Mouse (Mus musculus) hindbrain, embryonic 13.5 days (tissue): ENCODE data around the gene Hspa5. TPM values are rescaled to one million over a fixed set of nuclear protein-coding genes. Genes with fewer than 3 reads are reported as not detected.

Experiments used
- ATAC-seq: fragments of 200-750 bp; cut with Nextera tagmentation; 2 replicates; pipeline ENCODE4 v1.8.0; 2017; ENCODE audit warnings: moderate TSS enrichment; ENCODE audit not compliant: low FRiP score
- H3K27ac ChIP-seq: fragments of 300-500 bp; sonication (generic); 2 replicates; pipeline ENCODE4 v1.5.1; 2015; ENCODE audit warnings: inconsistent platforms, mild to moderate bottlenecking, moderate library complexity
- H3K27me3 ChIP-seq: fragments of 300-500 bp; sonication (generic); 2 replicates; pipeline ENCODE4 v1.6.1; 2015; ENCODE audit warnings: mild to moderate bottlenecking, inconsistent platforms
- H3K36me3 ChIP-seq: fragments of 300-500 bp; sonication (generic); 2 replicates; pipeline ENCODE4 v1.6.1; 2015; ENCODE audit warnings: mild to moderate bottlenecking, inconsistent platforms
- H3K4me1 ChIP-seq: fragments of 300-500 bp; sonication (generic); replicated peaks from 2 replicates; pipeline ENCODE4 v1.6.1; 2015; ENCODE audit warnings: inconsistent platforms
- H3K4me2 ChIP-seq: fragments of 300-500 bp; sonication (generic); 2 replicates; pipeline ENCODE4 v1.6.1; 2015; ENCODE audit warnings: inconsistent platforms, mild to moderate bottlenecking, moderate library complexity
- H3K4me3 ChIP-seq: fragments of 300-500 bp; sonication (generic); 2 replicates; pipeline ENCODE4 v1.5.1; 2015; ENCODE audit warnings: mild to moderate bottlenecking, inconsistent platforms
- H3K9ac ChIP-seq: fragments of 300-500 bp; sonication (generic); 2 replicates; pipeline ENCODE4 v1.6.1; 2015; ENCODE audit warnings: mild to moderate bottlenecking, inconsistent platforms
- H3K9me3 ChIP-seq: fragments of 300-500 bp; sonication (generic); 2 replicates; pipeline ENCODE4 v1.6.1; 2016; ENCODE audit warnings: inconsistent platforms
- WGBS: fragments of 180-500 bp; shearing (Covaris S2); methylation state at CpG from one replicate; pipeline ENCODE4 v1.1.7; 2015; 5-methylcytosine and 5-hydroxymethylcytosine counted together
- polyA plus RNA-seq: library from polyadenylated mRNA; unstranded; fragments of >200 nt; fragmentation: Nextera tagmentation; extraction: Ambion mirVana; gene quantifications from 2 replicates; pipeline ENCODE4 v1.2.1, GENCODE M21; 2015

Gene Hspa5
- polyA plus RNA-seq, result 438 and 458 TPM in 2 replicates

DNA sequence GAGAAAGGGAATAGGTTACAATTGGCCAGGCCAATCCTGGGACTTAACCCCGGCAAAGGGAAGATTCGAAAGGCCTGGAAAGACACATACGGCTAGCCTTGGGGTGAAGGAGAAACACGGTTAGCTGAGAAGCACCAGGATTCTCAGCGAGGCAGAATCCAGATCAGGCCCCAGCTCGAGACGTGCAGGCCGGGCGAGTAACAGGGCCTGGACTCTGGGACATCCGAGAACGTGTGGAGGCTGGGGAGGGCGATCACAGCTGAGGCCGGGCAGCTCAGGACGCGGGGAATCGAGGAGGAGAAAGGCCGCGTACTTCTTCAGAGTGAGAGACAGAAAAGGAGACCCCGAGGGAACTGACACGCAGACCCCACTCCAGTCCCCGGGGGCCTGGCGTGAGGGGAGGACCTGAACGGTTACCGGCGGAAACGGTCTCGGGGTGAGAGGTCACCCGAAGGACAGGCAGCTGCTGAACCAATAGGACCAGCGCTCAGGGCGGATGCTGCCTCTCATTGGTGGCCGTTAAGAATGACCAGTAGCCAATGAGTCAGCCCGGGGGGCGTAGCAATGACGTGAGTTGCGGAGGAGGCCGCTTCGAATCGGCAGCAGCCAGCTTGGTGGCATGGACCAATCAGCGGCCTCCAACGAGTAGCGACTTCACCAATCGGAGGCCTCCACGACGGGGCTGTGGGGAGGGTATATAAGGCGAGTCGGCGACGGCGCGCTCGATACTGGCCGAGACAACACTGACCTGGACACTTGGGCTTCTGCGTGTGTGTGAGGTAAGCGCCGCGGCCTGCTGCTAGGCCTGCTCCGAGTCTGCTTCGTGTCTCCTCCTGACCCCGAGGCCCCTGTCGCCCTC, at the start of gene Hspa5:
TSS of gene Hspa5 (plus strand) at position 603 of the 859 bp plus-strand sequence.
- H3K4me1 ChIP-seq, result peaks cover 48% of the 10 kb centered on the region

DNA sequence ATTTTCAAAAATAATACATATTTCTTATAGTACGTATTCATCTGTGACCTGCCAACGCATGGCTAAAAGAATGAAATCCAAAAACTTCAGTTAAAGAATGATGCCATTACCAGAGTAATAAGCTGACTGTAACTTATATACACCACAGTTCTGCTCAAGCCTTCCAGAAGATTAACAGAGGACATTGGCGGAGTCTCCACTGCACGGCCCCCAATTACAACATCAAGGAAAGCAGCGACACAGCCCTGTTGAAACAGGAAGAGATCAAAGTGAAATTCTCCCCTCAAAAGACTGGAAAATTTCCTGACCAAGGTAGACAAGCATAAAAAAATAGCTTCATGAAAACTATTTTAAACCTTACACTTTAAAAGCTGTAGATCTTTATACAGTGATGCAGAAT, 46.5 kb upstream of the Hspa5 start:
- Histone ChIP-seq H3K4me2 (no peak overlapping the region), H3K36me3 (peaks cover 70% of the 10 kb centered on the region), H3K27ac (no peak overlapping the region), H3K9ac (no peak overlapping the region), H3K4me1 (no peaks in the 10 kb centered on the region), H3K4me3 (no peak overlapping the region), H3K27me3 (no peaks in the 10 kb centered on the region), H3K9me3 (no peaks in the 10 kb centered on the region)
- no peak for ATAC-seq
- WGBS, result 94% methylated on average over 5 of the region's 5 CpGs

More for the DNA sequence above, at the start of gene Hspa5:
- H3K4me3 ChIP-seq, result peak within 1 kb of the TSS; percentile 96
- peak within 1 kb of the TSS; percentile 97 for H3K27ac ChIP-seq
- peak within 1 kb of the TSS; percentile 96 for H3K9ac ChIP-seq
- no peaks in the 10 kb centered on the region for H3K9me3 ChIP-seq
- H3K4me2 ChIP-seq, result peak within 1 kb of the TSS; percentile 76
- no peaks in the 10 kb centered on the region for H3K27me3 ChIP-seq
- under 1% methylated on average over 60 of the region's 60 CpGs for WGBS
- H3K36me3 ChIP-seq, result peaks cover 32% of the 10 kb centered on the region
- ATAC-seq, result peak; percentile 99

DNA sequence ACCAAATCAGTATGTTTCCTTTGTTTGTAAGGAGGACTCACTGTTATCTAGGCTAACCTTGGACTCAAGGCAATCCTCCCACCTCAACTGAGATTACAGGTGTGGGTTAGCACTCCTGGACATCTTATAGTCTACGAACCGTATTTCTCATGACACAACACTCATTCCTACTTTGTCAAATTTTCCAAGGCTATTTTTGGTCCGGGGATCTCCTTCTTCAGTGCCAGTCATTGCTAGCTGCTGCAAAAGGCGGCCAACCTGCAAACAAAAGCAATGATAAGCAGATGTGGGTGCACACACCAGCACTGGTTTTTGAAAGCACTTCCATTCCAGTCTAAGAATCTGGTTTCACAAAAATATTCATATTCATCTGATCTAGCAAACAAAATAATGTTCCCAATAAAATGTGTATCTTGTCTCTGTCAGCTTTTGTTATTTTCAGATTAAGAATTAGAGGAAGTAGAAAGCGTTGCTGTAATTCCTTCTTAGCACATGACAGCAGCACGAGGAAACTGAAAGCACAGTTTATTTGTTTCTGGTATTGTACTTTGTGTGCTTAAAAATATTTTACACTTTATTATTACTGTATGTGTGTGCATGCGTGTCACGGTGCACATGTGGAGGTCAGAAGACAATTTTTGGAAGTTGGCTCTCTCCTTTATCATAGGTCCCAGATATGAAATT, 44.6 kb upstream of the Hspa5 start:
- no peak overlapping the region for H3K9ac ChIP-seq
- ATAC-seq, result no peak
- H3K9me3 ChIP-seq, result no peaks in the 10 kb centered on the region
- 96% methylated on average over 8 of the region's 8 CpGs for WGBS
- H3K4me1 ChIP-seq, result no peaks in the 10 kb centered on the region
- H3K27me3 ChIP-seq, result no peaks in the 10 kb centered on the region
- no peak overlapping the region for H3K27ac ChIP-seq
- no peak overlapping the region for H3K4me2 ChIP-seq
- H3K36me3 ChIP-seq, result peaks cover 57% of the 10 kb centered on the region
- H3K4me3 ChIP-seq, result no peak overlapping the region

DNA sequence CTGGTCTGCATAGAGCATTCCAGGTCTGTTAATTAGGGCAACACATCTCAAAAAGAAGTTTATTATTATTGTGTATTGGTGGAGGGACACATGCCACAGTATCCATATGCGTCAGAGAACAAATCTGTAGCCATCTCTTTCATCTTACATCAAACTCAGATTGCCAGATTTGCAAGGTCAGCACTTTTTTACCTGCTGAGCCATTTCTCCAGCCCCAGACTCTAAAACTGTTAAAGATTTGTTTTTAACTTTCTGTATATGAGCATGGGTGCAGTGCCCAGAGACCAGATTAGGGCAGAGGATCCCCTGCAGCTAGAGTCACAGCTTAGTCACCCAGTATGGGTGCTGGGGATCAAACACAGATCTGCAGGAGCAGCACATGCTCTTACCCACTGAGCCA, 35.1 kb upstream of the Hspa5 start:
- H3K36me3 ChIP-seq, result peaks cover 4% of the 10 kb centered on the region; the same call in 1 of the 2 replicates
- H3K27me3 ChIP-seq, result no peaks in the 10 kb centered on the region
- ATAC-seq, result no peak
- H3K27ac ChIP-seq, result no peak overlapping the region
- no peaks in the 10 kb centered on the region for H3K9me3 ChIP-seq
- no peak overlapping the region for H3K4me2 ChIP-seq
- H3K4me1 ChIP-seq, result no peaks in the 10 kb centered on the region
- no peak overlapping the region for H3K9ac ChIP-seq
- no peak overlapping the region for H3K4me3 ChIP-seq
- 83% methylated on average over 1 of the region's 1 CpGs for WGBS

DNA sequence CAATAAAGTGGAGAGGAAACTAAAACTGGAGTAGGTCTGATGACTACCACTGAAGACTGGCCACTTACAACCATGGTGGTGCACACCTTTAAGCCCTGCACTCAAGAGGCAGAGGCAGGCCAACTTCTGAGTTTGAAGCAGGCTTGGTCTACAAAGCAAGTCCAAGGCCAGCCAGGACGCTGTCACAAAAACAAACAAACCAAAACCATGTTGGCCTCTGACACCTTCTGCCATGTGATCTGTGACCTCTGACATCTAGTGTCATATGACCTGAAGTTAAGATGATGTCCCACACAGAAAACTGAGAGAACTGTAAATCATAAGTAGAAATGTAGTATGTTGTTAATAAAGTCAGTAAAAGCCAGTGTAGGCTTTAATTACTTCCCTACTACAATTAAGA, 33.9 kb upstream of the Hspa5 start:
- Histone ChIP-seq H3K4me2 (no peak overlapping the region), H3K9me3 (no peaks in the 10 kb centered on the region), H3K27ac (no peak overlapping the region), H3K4me3 (no peak overlapping the region), H3K9ac (no peak overlapping the region), H3K27me3 (no peaks in the 10 kb centered on the region), H3K4me1 (no peaks in the 10 kb centered on the region), H3K36me3 (peaks cover 11% of the 10 kb centered on the region)
- no peak for ATAC-seq
- whole genome bisulfite sequencing, result 69% methylated on average over 1 of the region's 1 CpGs

DNA sequence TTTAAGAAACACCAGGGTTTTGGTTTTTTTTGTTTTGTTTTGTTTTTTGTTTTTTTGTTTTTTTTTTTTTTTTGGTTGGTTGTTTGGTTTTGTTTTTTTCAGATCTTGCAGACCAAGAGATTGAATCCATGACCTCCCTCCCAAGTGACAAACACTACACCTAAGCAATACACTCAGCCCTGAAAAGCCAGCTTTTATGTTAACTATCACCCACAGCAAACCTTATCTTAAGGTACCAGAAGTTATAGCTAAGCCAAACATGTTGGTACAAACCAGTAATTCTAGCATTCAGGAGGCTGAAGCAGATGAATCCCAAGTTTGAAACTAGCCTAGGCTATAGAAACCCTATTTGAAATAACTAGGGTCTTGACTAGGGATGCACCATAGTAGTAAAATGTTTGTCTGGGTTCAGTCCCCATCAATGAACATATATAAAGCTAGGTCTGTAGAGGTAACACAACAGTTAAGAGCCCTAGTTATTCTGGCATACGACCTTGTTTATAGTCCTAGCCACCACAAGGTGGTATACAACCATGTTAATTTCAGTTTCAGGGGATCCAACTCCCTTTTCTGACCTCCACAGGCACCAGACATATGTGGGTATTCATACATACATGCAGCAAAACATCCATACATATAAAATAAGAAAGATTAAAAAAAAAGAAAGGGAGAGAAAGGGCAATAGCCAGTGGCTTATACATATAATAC, 31.9 kb upstream of the Hspa5 start:
- peaks cover 15% of the 10 kb centered on the region for H3K36me3 ChIP-seq
- ATAC-seq, result no peak
- H3K4me1 ChIP-seq, result no peaks in the 10 kb centered on the region
- H3K9ac ChIP-seq, result no peak overlapping the region
- no peaks in the 10 kb centered on the region for H3K27me3 ChIP-seq
- H3K4me3 ChIP-seq, result no peak overlapping the region
- H3K27ac ChIP-seq, result no peak overlapping the region
- 96% methylated on average over 1 of the region's 1 CpGs for WGBS
- H3K9me3 ChIP-seq, result no peaks in the 10 kb centered on the region
- no peak overlapping the region for H3K4me2 ChIP-seq

DNA sequence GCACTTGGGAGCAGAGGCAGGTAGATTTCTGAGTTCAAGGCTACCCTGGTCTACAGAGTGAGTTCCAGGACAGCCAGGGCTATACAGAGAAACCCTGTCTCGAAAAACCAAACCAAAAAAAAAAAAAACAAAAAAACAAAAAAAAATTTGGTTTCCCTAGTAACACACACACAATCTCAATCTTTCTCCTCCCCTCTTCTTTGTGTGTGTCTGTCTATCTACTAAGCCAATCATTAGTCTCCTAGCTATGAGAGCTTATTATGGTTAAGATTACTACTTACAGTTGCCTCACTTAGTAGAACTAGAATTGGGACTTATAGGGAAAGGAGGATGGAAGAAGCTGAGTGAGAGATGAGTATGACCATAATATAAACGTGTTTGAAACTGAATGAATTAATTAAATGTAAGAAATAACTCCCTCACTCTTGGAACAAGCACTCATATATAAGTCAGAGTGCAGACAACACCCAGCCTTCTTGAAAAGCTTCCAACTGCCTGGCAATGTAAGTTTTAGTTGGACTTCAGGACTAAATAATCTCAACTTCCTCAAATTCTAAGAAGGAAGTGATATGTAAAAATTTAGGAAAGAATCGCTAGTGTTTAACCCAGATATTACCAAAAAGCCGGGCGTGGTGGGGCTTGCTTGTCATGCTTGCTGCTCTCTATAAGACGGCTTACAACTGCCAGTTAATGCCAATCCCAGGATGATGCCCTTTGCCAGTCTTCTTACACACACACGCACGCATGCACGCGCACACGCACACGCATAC, 30.2 kb upstream of the Hspa5 start:
- H3K4me3 ChIP-seq, result no peak overlapping the region
- H3K4me1 ChIP-seq, result no peaks in the 10 kb centered on the region
- no peak for ATAC-seq
- no peak overlapping the region for H3K9ac ChIP-seq
- no peaks in the 10 kb centered on the region for H3K9me3 ChIP-seq
- WGBS, result 93% methylated on average over 12 of the region's 12 CpGs
- no peak overlapping the region for H3K4me2 ChIP-seq
- H3K36me3 ChIP-seq, result peaks cover 17% of the 10 kb centered on the region
- H3K27me3 ChIP-seq, result no peaks in the 10 kb centered on the region
- H3K27ac ChIP-seq, result no peak overlapping the region

DNA sequence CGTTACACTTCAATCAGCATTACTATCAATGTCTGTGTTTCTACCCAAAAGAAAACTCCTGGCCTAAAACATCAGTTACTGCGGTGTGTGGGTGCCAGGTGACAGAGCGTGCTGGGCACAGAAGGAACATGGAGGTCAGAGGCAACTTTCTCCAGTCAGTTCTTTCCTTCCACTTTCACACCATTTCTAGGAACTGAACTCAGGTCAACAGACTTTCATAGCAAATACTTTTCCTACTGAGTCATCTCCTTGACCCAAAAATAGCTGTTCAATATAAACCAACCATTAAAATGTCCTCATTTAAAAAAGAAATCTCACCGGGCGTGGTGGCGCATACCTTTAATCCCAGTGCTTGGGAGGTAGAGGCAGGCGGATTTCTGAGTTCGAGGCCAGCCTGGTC, 29.1 kb upstream of the Hspa5 start:
- Histone ChIP-seq H3K4me1 (no peaks in the 10 kb centered on the region), H3K9me3 (no peaks in the 10 kb centered on the region), H3K4me2 (no peak overlapping the region), H3K4me3 (no peak overlapping the region), H3K9ac (no peak overlapping the region), H3K36me3 (peaks cover 17% of the 10 kb centered on the region), H3K27me3 (no peaks in the 10 kb centered on the region), H3K27ac (no peak overlapping the region)
- ATAC-seq, result no peak
- 95% methylated on average over 8 of the region's 8 CpGs for WGBS

DNA sequence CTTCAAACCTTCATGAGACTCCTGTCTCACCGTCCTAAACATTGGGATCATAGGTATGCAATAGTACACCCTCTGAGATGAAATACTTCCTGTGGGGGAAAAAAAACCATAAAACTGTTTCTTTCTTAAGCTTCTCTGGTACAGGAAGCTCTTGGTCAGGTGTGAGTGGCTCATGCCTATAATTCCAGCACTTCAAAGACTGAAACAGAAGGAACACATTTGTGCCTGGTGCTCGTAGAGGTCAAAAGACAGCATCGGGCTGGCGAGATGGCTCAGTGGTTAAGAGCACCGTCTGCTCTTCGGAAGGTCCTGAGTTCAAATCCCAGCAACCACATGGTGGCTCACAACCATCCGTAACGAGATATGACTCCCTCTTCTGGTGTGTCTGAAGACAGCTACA, 27.3 kb upstream of the Hspa5 start:
- no peak for ATAC-seq
- 92% methylated on average over 8 of the region's 8 CpGs for WGBS
- H3K4me1 ChIP-seq, result no peaks in the 10 kb centered on the region
- H3K9ac ChIP-seq, result no peak overlapping the region
- H3K9me3 ChIP-seq, result no peaks in the 10 kb centered on the region
- peaks cover 17% of the 10 kb centered on the region for H3K36me3 ChIP-seq
- H3K4me2 ChIP-seq, result no peak overlapping the region
- no peaks in the 10 kb centered on the region for H3K27me3 ChIP-seq
- no peak overlapping the region for H3K4me3 ChIP-seq
- no peak overlapping the region for H3K27ac ChIP-seq

DNA sequence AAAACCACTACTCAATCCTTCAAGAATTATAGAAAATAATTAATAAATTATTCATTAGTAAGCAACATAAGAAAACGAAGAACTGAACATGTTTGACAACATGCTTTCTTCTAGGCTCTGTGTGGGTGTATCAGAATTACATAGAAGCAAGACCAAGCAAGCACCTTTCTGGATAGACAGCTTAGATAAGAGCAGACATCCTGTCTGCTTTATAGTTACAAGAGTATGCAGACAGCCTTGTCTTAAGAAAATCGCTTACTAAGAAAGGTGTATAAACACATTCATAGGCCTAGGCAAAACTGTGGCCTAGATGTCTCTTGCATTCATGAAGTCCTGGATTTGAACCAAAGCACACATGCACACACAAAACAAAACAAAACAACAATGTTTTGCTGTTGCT, 26.1 kb upstream of the Hspa5 start:
- H3K27me3 ChIP-seq, result no peaks in the 10 kb centered on the region
- no peak overlapping the region for H3K4me3 ChIP-seq
- 98% methylated on average over 2 of the region's 2 CpGs for WGBS
- H3K27ac ChIP-seq, result no peak overlapping the region
- ATAC-seq, result no peak
- no peaks in the 10 kb centered on the region for H3K9me3 ChIP-seq
- H3K36me3 ChIP-seq, result peaks cover 17% of the 10 kb centered on the region
- peaks cover 3% of the 10 kb centered on the region; the same call in 1 of the 2 replicates for H3K4me1 ChIP-seq
- no peak overlapping the region for H3K9ac ChIP-seq
- no peak overlapping the region for H3K4me2 ChIP-seq

DNA sequence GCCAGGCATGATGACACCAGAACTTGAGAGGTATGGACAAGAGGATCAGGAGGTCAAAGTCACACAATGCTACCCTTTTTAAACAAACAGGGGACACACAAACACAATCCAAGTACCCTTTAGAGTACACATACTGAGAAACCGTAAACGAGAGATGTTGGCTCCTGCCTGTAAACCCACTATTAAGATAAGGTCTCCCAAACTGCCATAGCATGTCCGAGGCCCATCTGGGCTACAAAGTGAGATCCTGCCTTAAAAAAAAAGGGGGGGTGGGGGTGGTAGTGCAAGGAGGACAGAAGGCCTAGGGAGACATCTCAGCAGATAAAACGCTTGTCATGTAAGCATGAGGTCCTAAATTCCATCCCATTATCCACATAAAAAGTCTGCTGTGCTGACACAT, 23.3 kb upstream of the Hspa5 start:
- Histone ChIP-seq H3K9ac (no peak overlapping the region), H3K4me1 (peaks cover 25% of the 10 kb centered on the region), H3K4me3 (no peak overlapping the region), H3K36me3 (peaks cover 9% of the 10 kb centered on the region), H3K27me3 (no peaks in the 10 kb centered on the region), H3K4me2 (no peak overlapping the region), H3K9me3 (no peaks in the 10 kb centered on the region), H3K27ac (no peak overlapping the region)
- WGBS, result 97% methylated on average over 4 of the region's 4 CpGs
- no peak for ATAC-seq

DNA sequence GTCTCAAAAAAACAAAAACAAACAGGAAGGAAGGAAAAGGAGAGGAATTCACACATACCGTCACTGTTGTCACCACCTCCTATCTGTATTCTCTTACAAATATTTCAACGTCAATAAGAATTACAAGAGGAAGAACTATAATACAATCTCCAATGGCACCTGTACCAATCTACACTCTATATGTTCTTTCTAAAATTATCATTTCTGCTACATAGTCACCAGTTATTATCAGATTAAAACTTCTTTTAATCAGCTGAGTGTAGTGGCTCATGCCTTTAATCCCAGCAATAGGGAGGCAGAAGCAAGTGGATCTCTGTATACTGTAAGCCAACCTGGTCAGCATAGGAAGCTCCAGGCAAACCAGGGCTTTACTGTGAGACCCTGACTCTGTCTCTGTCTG, 21.5 kb upstream of the Hspa5 start:
- Histone ChIP-seq H3K36me3 (peaks cover 3% of the 10 kb centered on the region), H3K9me3 (no peaks in the 10 kb centered on the region), H3K9ac (no peak overlapping the region), H3K27me3 (no peaks in the 10 kb centered on the region), H3K4me3 (no peak overlapping the region), H3K4me1 (peaks cover 30% of the 10 kb centered on the region), H3K4me2 (no peak overlapping the region), H3K27ac (no peak overlapping the region)
- ATAC-seq, result no peak
- 84% methylated on average over 2 of the region's 2 CpGs for WGBS
